Comparison of ENCODE assay signal across 39 mouse cellular contexts in the genomic region with DNA sequence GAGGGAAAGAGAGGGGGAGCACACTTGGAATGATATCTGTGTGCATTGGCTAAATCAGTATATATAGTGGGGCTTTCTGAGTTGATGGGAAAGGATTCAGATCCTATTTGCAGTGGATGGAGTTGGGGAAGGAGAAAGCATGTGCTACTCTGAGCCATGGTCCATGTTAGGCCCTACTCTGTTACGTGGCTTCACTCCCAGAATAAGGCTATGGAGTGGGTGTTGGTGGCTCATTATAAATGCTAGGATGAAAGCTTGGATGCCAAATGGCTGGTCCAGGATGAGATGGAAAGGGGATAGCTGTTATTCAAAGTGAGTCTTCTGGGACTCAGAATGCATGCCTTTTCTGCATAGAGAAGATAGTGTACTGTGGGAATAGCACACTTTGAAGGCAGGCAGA. TPM values are rescaled to one million over a fixed set of nuclear protein-coding genes. Genes with fewer than 3 reads are reported as not detected.
"Had no signal": no experiment of that assay in that cellular context is flagged by ENCODE, and none has a peak within 500 bp of the region (broad histone marks: within the 10 kb centered on the region; RNA-seq: fewer than 3 reads in every experiment).

No protein-coding gene starts in this region.

- H3K4me2 ChIP-seq: embryonic facial prominence, embryonic 12.5 days; embryonic facial prominence, embryonic 13.5 days; embryonic facial prominence, embryonic 15.5 days; forebrain, embryonic 12.5 days; forebrain, embryonic 13.5 days; forebrain, embryonic 15.5 days had no signal

- H3K9me3 ChIP-seq: embryonic facial prominence, embryonic 10.5 days; embryonic facial prominence, embryonic 12.5 days; embryonic facial prominence, embryonic 13.5 days; embryonic facial prominence, embryonic 15.5 days; forebrain, embryonic 10.5 days; forebrain, embryonic 12.5 days; forebrain, embryonic 13.5 days; forebrain, embryonic 15.5 days had no signal

- DNase-seq: cerebellum, adult 2 months; cerebellum, adult 8-10 months; cerebellum, adult 9-10 months; cerebellum, adult 9-11 months; cerebellum, postnatal 10 days; cerebellum, postnatal 14 days; cerebellum, postnatal 25 days; cerebellum, postnatal 36 days; embryo, embryonic 11 days; forebrain, postnatal 0 days; gastrocnemius, adult 2 months; gastrocnemius, postnatal 10 days; gastrocnemius, postnatal 14 days; gastrocnemius, postnatal 25 days; gastrocnemius, postnatal 36 days; heart, adult 18-20 months; heart, adult 2 months had no signal

- ATAC-seq: forebrain, embryonic 13.5 days; forebrain, embryonic 14.5 days; forebrain, embryonic 15.5 days; forebrain, embryonic 16.5 days; forebrain, postnatal 0 days had no signal

- H3K4me1 ChIP-seq: embryonic facial prominence, embryonic 10.5 days; embryonic facial prominence, embryonic 12.5 days; embryonic facial prominence, embryonic 13.5 days; embryonic facial prominence, embryonic 15.5 days; forebrain, embryonic 13.5 days; forebrain, embryonic 15.5 days had no signal

- H3K27me3 ChIP-seq: embryonic facial prominence, embryonic 12.5 days; embryonic facial prominence, embryonic 13.5 days; embryonic facial prominence, embryonic 15.5 days; forebrain, embryonic 12.5 days; forebrain, embryonic 13.5 days; forebrain, embryonic 15.5 days had no signal

- H3K9ac ChIP-seq: embryonic facial prominence, embryonic 12.5 days; embryonic facial prominence, embryonic 13.5 days; embryonic facial prominence, embryonic 15.5 days; forebrain, embryonic 12.5 days; forebrain, embryonic 13.5 days; forebrain, embryonic 15.5 days; forebrain, postnatal 0 days had no signal

- H3K36me3 ChIP-seq: embryonic facial prominence, embryonic 10.5 days; embryonic facial prominence, embryonic 12.5 days; embryonic facial prominence, embryonic 13.5 days; embryonic facial prominence, embryonic 15.5 days; forebrain, embryonic 10.5 days; forebrain, embryonic 12.5 days; forebrain, embryonic 15.5 days had no signal

- H3K4me3 ChIP-seq: embryonic facial prominence, embryonic 10.5 days; embryonic facial prominence, embryonic 12.5 days; embryonic facial prominence, embryonic 13.5 days; embryonic facial prominence, embryonic 15.5 days; erythroblast, embryonic 14.5 days; forebrain, embryonic 10.5 days; forebrain, embryonic 12.5 days; forebrain, embryonic 13.5 days; forebrain, embryonic 15.5 days; gastrocnemius, adult 2 months; heart, adult 2 months had no signal

- H3K27ac ChIP-seq: embryonic facial prominence, embryonic 10.5 days; embryonic facial prominence, embryonic 12.5 days; embryonic facial prominence, embryonic 13.5 days; embryonic facial prominence, embryonic 15.5 days; forebrain, embryonic 10.5 days; forebrain, embryonic 12.5 days; forebrain, embryonic 13.5 days; forebrain, embryonic 15.5 days; gastrocnemius, adult 2 months; heart, adult 2 months had no signal

RNA-seq across cellular contexts. Expression of a gene that starts 13.0 kb away (rescaled TPM):
- total RNA-seq: common myeloid progenitor, adult 5-6 weeks; forebrain, postnatal 0 days; gastrocnemius, adult 18-20 months; gastrocnemius, adult 2 months; gastrocnemius, adult 8-10 months; gastrocnemius, postnatal 10 days; gastrocnemius, postnatal 14 days; gastrocnemius, postnatal 25 days; gastrocnemius, postnatal 36 days; gastrocnemius, postnatal 4 days; granulocyte monocyte progenitor cell, adult 5-6 weeks; heart, adult 18-20 months; heart, adult 2 months; heart, adult 8-10 months had no signal
- polyA plus RNA-seq: cerebellum, adult 2 months; cortical plate, adult 2 months; embryonic facial prominence, embryonic 10.5 days; embryonic facial prominence, embryonic 11.5 days; embryonic facial prominence, embryonic 12.5 days; embryonic facial prominence, embryonic 13.5 days; embryonic facial prominence, embryonic 15.5 days; erythroblast, embryonic 14.5 days; forebrain, embryonic 10.5 days; forebrain, embryonic 11.5 days; forebrain, embryonic 12.5 days; forebrain, embryonic 13.5 days; forebrain, embryonic 14.5 days; forebrain, embryonic 15.5 days; forebrain, embryonic 16.5 days; forebrain, postnatal 0 days; gonadal fat pad, adult 2 months; heart, adult 2 months had no signal

RNA-seq across cellular contexts. Expression of a gene that starts 17.4 kb away (rescaled TPM):
- total RNA-seq: common myeloid progenitor, adult 5-6 weeks; gastrocnemius, adult 18-20 months; gastrocnemius, adult 2 months; gastrocnemius, adult 8-10 months; gastrocnemius, postnatal 14 days; gastrocnemius, postnatal 25 days; gastrocnemius, postnatal 36 days; gastrocnemius, postnatal 4 days; granulocyte monocyte progenitor cell, adult 5-6 weeks; heart, adult 8-10 months had no signal
- polyA plus RNA-seq: erythroblast, embryonic 14.5 days had no signal

RNA-seq across cellular contexts. Expression of a gene that starts 26.1 kb away (rescaled TPM):
- total RNA-seq: common myeloid progenitor, adult 5-6 weeks; forebrain, postnatal 0 days; gastrocnemius, adult 18-20 months; gastrocnemius, adult 2 months; gastrocnemius, adult 8-10 months; gastrocnemius, postnatal 10 days; gastrocnemius, postnatal 14 days; gastrocnemius, postnatal 25 days; gastrocnemius, postnatal 36 days; granulocyte monocyte progenitor cell, adult 5-6 weeks; heart, adult 18-20 months; heart, adult 2 months; heart, adult 8-10 months had no signal
- polyA plus RNA-seq: cerebellum, adult 2 months; cortical plate, adult 2 months; embryonic facial prominence, embryonic 10.5 days; embryonic facial prominence, embryonic 11.5 days; embryonic facial prominence, embryonic 12.5 days; embryonic facial prominence, embryonic 13.5 days; embryonic facial prominence, embryonic 14.5 days; embryonic facial prominence, embryonic 15.5 days; erythroblast, embryonic 14.5 days; forebrain, embryonic 10.5 days; forebrain, embryonic 11.5 days; forebrain, embryonic 12.5 days; forebrain, embryonic 13.5 days; forebrain, embryonic 14.5 days; forebrain, embryonic 15.5 days; forebrain, embryonic 16.5 days; forebrain, postnatal 0 days; gonadal fat pad, adult 2 months; heart, adult 2 months had no signal

RNA-seq across cellular contexts. Expression of a gene that starts 32.0 kb away (rescaled TPM):
- total RNA-seq: common myeloid progenitor, adult 5-6 weeks; gastrocnemius, adult 18-20 months; gastrocnemius, adult 2 months; gastrocnemius, adult 8-10 months; gastrocnemius, postnatal 36 days; granulocyte monocyte progenitor cell, adult 5-6 weeks; heart, adult 18-20 months; heart, adult 2 months; heart, adult 8-10 months had no signal
- polyA plus RNA-seq: cerebellum, adult 2 months; cortical plate, adult 2 months; embryonic facial prominence, embryonic 10.5 days; embryonic facial prominence, embryonic 11.5 days; embryonic facial prominence, embryonic 12.5 days; erythroblast, embryonic 14.5 days; forebrain, embryonic 10.5 days; forebrain, embryonic 11.5 days; forebrain, embryonic 12.5 days; forebrain, embryonic 13.5 days; forebrain, embryonic 14.5 days; forebrain, embryonic 15.5 days; forebrain, embryonic 16.5 days; heart, adult 2 months had no signal

RNA-seq across cellular contexts. Expression of a gene that starts 33.1 kb away (rescaled TPM):
- total RNA-seq: forebrain, postnatal 0 days; gastrocnemius, postnatal 4 days; heart, adult 2 months; heart, adult 8-10 months had no signal
- polyA plus RNA-seq: embryonic facial prominence, embryonic 10.5 days; erythroblast, embryonic 14.5 days; forebrain, embryonic 12.5 days; forebrain, embryonic 13.5 days; forebrain, embryonic 14.5 days; forebrain, embryonic 16.5 days had no signal
